ENCODE assay signal across 24 mouse cellular contexts in genomic region chrX:49877651-49878349, GRCm38 (mm10). TPM values are rescaled to one million over a fixed set of nuclear protein-coding genes. Genes with fewer than 3 reads are reported as not detected.
"Had no signal": no experiment of that assay in that cellular context is flagged by ENCODE, and none has a peak within 500 bp of the region (broad histone marks: within the 10 kb centered on the region; RNA-seq: fewer than 3 reads in every experiment).

No protein-coding gene starts in this region.

- H3K27me3 ChIP-seq: midbrain, embryonic 12.5 days; neural tube, embryonic 12.5 days; stomach, embryonic 15.5 days had no signal

- H3K9me3 ChIP-seq: midbrain, embryonic 10.5 days; midbrain, embryonic 12.5 days; neural tube, embryonic 12.5 days; stomach, embryonic 15.5 days had no signal

- H3K36me3 ChIP-seq: midbrain, embryonic 10.5 days; midbrain, embryonic 12.5 days; neural tube, embryonic 12.5 days; stomach, embryonic 15.5 days had no signal

- H3K4me2 ChIP-seq: lung, embryonic 14.5 days; midbrain, embryonic 12.5 days; neural tube, embryonic 12.5 days; stomach, embryonic 15.5 days had no signal

- H3K9ac ChIP-seq: lung, embryonic 14.5 days; midbrain, embryonic 12.5 days; neural tube, embryonic 12.5 days; stomach, embryonic 15.5 days had no signal

- H3K27ac ChIP-seq: midbrain, embryonic 10.5 days; midbrain, embryonic 12.5 days; neural tube, embryonic 12.5 days; stomach, embryonic 15.5 days; stomach, postnatal 0 days had no signal

- H3K4me1 ChIP-seq: midbrain, embryonic 10.5 days; midbrain, embryonic 12.5 days; neural tube, embryonic 12.5 days; stomach, embryonic 15.5 days had no signal

- DNase-seq: lung, adult 18-20 months; lung, embryonic 14.5 days; lung, postnatal 10 days; lung, postnatal 4 days; midbrain, embryonic 14.5 days; right cerebral cortex, postnatal 14 days; thymus, adult 2 months; thymus, postnatal 25 days; thymus, postnatal 4 days had no signal

- H3K4me3 ChIP-seq: midbrain, embryonic 10.5 days; midbrain, embryonic 12.5 days; myocyte; neural tube, embryonic 12.5 days; stomach, embryonic 15.5 days had no signal

- ATAC-seq: midbrain, embryonic 16.5 days had no signal

RNA-seq across cellular contexts. Expression of gene Olfr1322, which starts 13.5 kb away (rescaled TPM):
- total RNA-seq: megakaryocyte, adult 5-6 weeks; megakaryocyte-erythroid progenitor cell, adult 5-6 weeks; neutrophil, adult 5-6 weeks had no signal
- polyA plus RNA-seq: lung, embryonic 14.5 days; lung, embryonic 16.5 days; midbrain, embryonic 10.5 days; midbrain, embryonic 12.5 days; midbrain, embryonic 14.5 days; midbrain, embryonic 16.5 days; myocyte; neural tube, embryonic 12.5 days; neural tube, embryonic 14.5 days; spleen, adult 2 months; stomach, embryonic 15.5 days; stomach, postnatal 0 days; testis, adult 2 months; thymus, adult 2 months; urinary bladder, adult 2 months had no signal
